Mouse (Mus musculus) MEL (cell line): ENCODE measurements around the gene Inafm2.

Source experiments
- CTCF ChIP-seq, 3 experiments: IDR thresholded peaks in 2 of 3; conservative IDR thresholded peaks in 1 of 3; 2 replicates each; pipeline ENCODE4 v1.5.1; 2011 to 2012; ENCODE audit warnings: low read length in 3 of 3, low read depth in 2 of 3, mild to moderate bottlenecking in 2 of 3, improper control_type of control experiment in 1 of 3, inconsistent platforms in 1 of 3, mixed read lengths in 1 of 3, moderate library complexity in 1 of 3; ENCODE audit not compliant: control insufficient read depth in 1 of 3, insufficient read depth in 1 of 3, poor library complexity in 1 of 3, severe bottlenecking in 1 of 3
- E2F4 ChIP-seq: IDR thresholded peaks from 2 replicates; pipeline ENCODE4 v1.6.1; 2011; ENCODE audit warnings: low read depth, low read length, improper control_type of control experiment, borderline replicate concordance
- MAFK ChIP-seq: IDR thresholded peaks from 2 replicates; pipeline ENCODE4 v1.6.1; 2011; ENCODE audit warnings: low read depth, mild to moderate bottlenecking, low read length, improper control_type of control experiment, borderline replicate concordance
- MEF2A ChIP-seq: IDR thresholded peaks from 2 replicates; pipeline ENCODE4 v1.6.1; 2014; ENCODE audit warnings: low read depth, mild to moderate bottlenecking, inconsistent platforms, low read length, improper control_type of control experiment; ENCODE audit not compliant: poor library complexity, insufficient replicate concordance, severe bottlenecking; ENCODE audit errors: extremely low read depth
- MYB ChIP-seq: IDR thresholded peaks from 2 replicates; pipeline ENCODE4 v1.6.1; 2011; ENCODE audit warnings: mild to moderate bottlenecking, low read depth, low read length, improper control_type of control experiment
- NRF1 ChIP-seq: IDR thresholded peaks from 2 replicates; pipeline ENCODE4 v1.6.1; 2014; ENCODE audit warnings: low read depth, mild to moderate bottlenecking, inconsistent platforms, low read length, improper control_type of control experiment, moderate library complexity; ENCODE audit not compliant: poor library complexity, insufficient read depth, severe bottlenecking
- POLR2A ChIP-seq, 2 experiments: IDR thresholded peaks; 2 replicates each; pipeline ENCODE4 v1.6.1; 2011 to 2012; ENCODE audit warnings: low read length in 2 of 2, mild to moderate bottlenecking in 2 of 2, control low read depth in 1 of 2, improper control_type of control experiment in 1 of 2, low read depth in 1 of 2, moderate library complexity in 1 of 2; ENCODE audit not compliant: control insufficient read depth in 1 of 2, insufficient read depth in 1 of 2, poor library complexity in 1 of 2
- SMC3 ChIP-seq: IDR thresholded peaks from 2 replicates; pipeline ENCODE4 v1.6.1; 2011; ENCODE audit warnings: low read depth, low read length, improper control_type of control experiment
- TAL1 ChIP-seq: IDR thresholded peaks from 2 replicates; pipeline ENCODE4 v1.6.1; 2012; ENCODE audit warnings: mild to moderate bottlenecking, inconsistent platforms, low read length, moderate library complexity, mixed read lengths
- USF1 ChIP-seq: IDR thresholded peaks from 2 replicates; pipeline ENCODE4 v1.6.1; 2014; ENCODE audit warnings: low read depth, mild to moderate bottlenecking, inconsistent platforms, low read length, improper control_type of control experiment, moderate library complexity
- USF2 ChIP-seq, 2 experiments: IDR thresholded peaks; 2 replicates each; pipeline ENCODE4 v1.6.1; 2011 to 2012; ENCODE audit warnings: improper control_type of control experiment in 2 of 2, low read length in 2 of 2, borderline replicate concordance in 1 of 2, inconsistent platforms in 1 of 2, low read depth in 1 of 2, mild to moderate bottlenecking in 1 of 2; ENCODE audit not compliant: insufficient read depth in 1 of 2
- ZC3H11A ChIP-seq: IDR thresholded peaks from 2 replicates; pipeline ENCODE4 v1.6.1; 2012; ENCODE audit warnings: low read depth, mild to moderate bottlenecking, inconsistent platforms, low read length, improper control_type of control experiment
- ZMIZ1 ChIP-seq: IDR thresholded peaks from 2 replicates; pipeline ENCODE4 v1.6.1; 2012; ENCODE audit warnings: low read depth, mild to moderate bottlenecking, inconsistent platforms, low read length, improper control_type of control experiment, moderate library complexity

DNA sequence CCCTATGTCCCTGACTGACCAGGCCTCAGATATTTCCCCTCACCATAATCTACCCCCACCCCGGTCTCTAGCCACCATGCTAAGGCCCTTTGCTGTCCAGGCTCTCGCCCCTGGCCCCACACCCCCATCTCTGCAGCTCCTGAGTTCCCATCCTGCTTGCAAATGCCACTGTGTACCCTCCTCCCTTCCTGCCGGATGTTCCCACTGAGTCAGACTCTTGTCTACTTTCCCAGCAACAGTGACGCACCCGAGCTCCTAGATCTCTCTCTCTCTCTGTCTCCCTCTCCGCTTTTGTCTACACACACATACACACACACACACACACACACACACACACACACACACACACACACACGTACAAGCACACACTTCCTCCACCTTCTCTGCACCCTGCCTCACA, 17.9 kb downstream of the Inafm2 start:
- TF ChIP-seq CTCF (IDR thresholded peaks at IDR 0.05 in 2 of 3, conservative IDR thresholded peaks at IDR 0.05 in 1 of 3; ENCODE audit: control insufficient read depth in 1 of 3, insufficient read depth in 1 of 3, low read depth in 2 of 3, low read length in 3 of 3, poor library complexity in 1 of 3, severe bottlenecking in 1 of 3) (no peak), ZMIZ1 (no peak), MYB (no peak), ZC3H11A (no peak), MAFK (no peak), SMC3 (no peak), NRF1 (no peak), TAL1 (no peak), USF1 (no peak), E2F4 (no peak), USF2 (IDR thresholded peaks at IDR 0.05; ENCODE audit: borderline replicate concordance in 1 of 2, insufficient read depth in 1 of 2, low read depth in 1 of 2, low read length in 2 of 2) (no peak), POLR2A (IDR thresholded peaks at IDR 0.05; ENCODE audit: control insufficient read depth in 1 of 2, insufficient read depth in 1 of 2, low read depth in 1 of 2, low read length in 2 of 2, poor library complexity in 1 of 2) (no peak), MEF2A (no peak)
